Mouse (Mus musculus) CH12.LX (cell line): ENCODE results near the gene Zfyve19. TPM values are rescaled to one million over a fixed set of nuclear protein-coding genes. Genes with fewer than 3 reads are reported as not detected.

ENCODE experiments used
- DNase-seq: peaks from one replicate; pipeline ENCODE4 v3.0.0-alpha.2; 2013; ENCODE audit errors: extremely low read depth
- H3K27ac ChIP-seq: 2 replicates; pipeline ENCODE4 v1.5.1; 2012; ENCODE audit warnings: low read depth, mild to moderate bottlenecking, control low read depth, moderate library complexity; ENCODE audit not compliant: insufficient read depth
- H3K27me3 ChIP-seq: replicated peaks from 2 replicates; pipeline ENCODE3; 2012; ENCODE audit warnings: inconsistent platforms
- H3K36me3 ChIP-seq, 2 experiments: replicated peaks in 1 of 2; 2 replicates each; pipeline versions ENCODE3 to v1.6.1; 2012; ENCODE audit warnings: inconsistent platforms in 1 of 2, low read length in 1 of 2, mild to moderate bottlenecking in 1 of 2, mixed read lengths in 1 of 2, moderate library complexity in 1 of 2; ENCODE audit not compliant: control insufficient read depth in 1 of 2, insufficient read depth in 1 of 2
- H3K4me1 ChIP-seq, 2 experiments: 2 replicates each; pipeline ENCODE4 v1.6.1; 2012; ENCODE audit warnings: inconsistent platforms in 1 of 2, moderate library complexity in 1 of 2; ENCODE audit not compliant: insufficient read depth in 2 of 2, control insufficient read depth in 1 of 2
- H3K4me2 ChIP-seq: 2 replicates; pipeline ENCODE4 v1.6.1; 2012; ENCODE audit warnings: low read depth, mild to moderate bottlenecking, control low read depth; ENCODE audit not compliant: poor library complexity, insufficient read depth, severe bottlenecking
- H3K4me3 ChIP-seq, 3 experiments: fragments of 150-350 bp in 1 of 3; sonication (generic) in 1 of 3; replicated peaks in 1 of 3; 2 replicates each; pipeline versions ENCODE3 to v1.5.1; 2011 to 2012; ENCODE audit warnings: low read depth in 2 of 3, low read length in 2 of 3, mild to moderate bottlenecking in 2 of 3, moderate library complexity in 2 of 3, control low read depth in 1 of 3, improper control_type of control experiment in 1 of 3, inconsistent platforms in 1 of 3, mixed read lengths in 1 of 3; ENCODE audit not compliant: poor library complexity in 1 of 3
- H3K79me2 ChIP-seq: replicated peaks from 2 replicates; pipeline ENCODE4 v1.6.1; 2012; ENCODE audit warnings: mild to moderate bottlenecking, moderate library complexity; ENCODE audit not compliant: control insufficient read depth, poor library complexity, insufficient read depth, severe bottlenecking; ENCODE audit errors: extremely low read depth
- H3K9ac ChIP-seq: 2 replicates; pipeline ENCODE4 v1.6.1; 2012; ENCODE audit warnings: low read depth, mild to moderate bottlenecking, control low read depth, moderate library complexity; ENCODE audit not compliant: insufficient read depth
- H3K9me3 ChIP-seq: replicated peaks from 2 replicates; pipeline ENCODE3; 2012; ENCODE audit warnings: low read length, inconsistent platforms, mixed read lengths
- CHD2 ChIP-seq: IDR thresholded peaks from 2 replicates; pipeline ENCODE4 v1.6.1; 2011; ENCODE audit warnings: low read length, improper control_type of control experiment
- ETS1 ChIP-seq: conservative IDR thresholded peaks from 2 replicates; pipeline ENCODE4 v1.6.1; 2012; ENCODE audit warnings: low read depth, mild to moderate bottlenecking, inconsistent platforms, low read length, improper control_type of control experiment, moderate library complexity
- JUN ChIP-seq: IDR thresholded peaks from 2 replicates; pipeline ENCODE4 v1.6.1; 2011; ENCODE audit warnings: low read depth, mild to moderate bottlenecking, low read length, improper control_type of control experiment, moderate library complexity; ENCODE audit not compliant: insufficient read depth
- JUND ChIP-seq: conservative IDR thresholded peaks from 2 replicates; pipeline ENCODE4 v1.6.1; 2011; ENCODE audit warnings: low read depth, low read length, improper control_type of control experiment
- KAT2A ChIP-seq: IDR thresholded peaks from 2 replicates; pipeline ENCODE4 v1.6.1; 2012; ENCODE audit warnings: low read length, improper control_type of control experiment, inconsistent platforms; ENCODE audit not compliant: insufficient replicate concordance
- MAFK ChIP-seq: IDR thresholded peaks from 2 replicates; pipeline ENCODE4 v1.6.1; 2011; ENCODE audit warnings: low read length, improper control_type of control experiment; ENCODE audit not compliant: insufficient replicate concordance
- MAZ ChIP-seq: IDR thresholded peaks from 2 replicates; pipeline ENCODE4 v1.6.1; 2012; ENCODE audit warnings: low read depth, mild to moderate bottlenecking, inconsistent platforms, low read length, improper control_type of control experiment, moderate library complexity
- MEF2A ChIP-seq: IDR thresholded peaks from 2 replicates; pipeline ENCODE4 v1.6.1; 2014; ENCODE audit warnings: low read depth, mild to moderate bottlenecking, inconsistent platforms, low read length, improper control_type of control experiment, borderline replicate concordance
- MXI1 ChIP-seq: IDR thresholded peaks from 2 replicates; pipeline ENCODE4 v1.6.1; 2011; ENCODE audit warnings: mild to moderate bottlenecking, low read depth, low read length, improper control_type of control experiment
- NELFE ChIP-seq: IDR thresholded peaks from 2 replicates; pipeline ENCODE4 v1.6.1; 2011; ENCODE audit warnings: low read depth, low read length, improper control_type of control experiment
- POLR2AphosphoS2 ChIP-seq: IDR thresholded peaks from 2 replicates; pipeline ENCODE4 v1.6.1; 2011; ENCODE audit warnings: low read depth, low read length, improper control_type of control experiment
- RCOR1 ChIP-seq: conservative IDR thresholded peaks from 2 replicates; pipeline ENCODE4 v1.6.1; 2012; ENCODE audit warnings: low read depth, mild to moderate bottlenecking, inconsistent platforms, low read length, improper control_type of control experiment
- SIN3A ChIP-seq: IDR thresholded peaks from 2 replicates; pipeline ENCODE4 v1.6.1; 2012; ENCODE audit warnings: low read length, improper control_type of control experiment, inconsistent platforms
- UBTF ChIP-seq: IDR thresholded peaks from 2 replicates; pipeline ENCODE4 v1.6.1; 2012; ENCODE audit warnings: low read depth, mild to moderate bottlenecking, inconsistent platforms, low read length, improper control_type of control experiment, moderate library complexity
- USF1 ChIP-seq: IDR thresholded peaks from 2 replicates; pipeline ENCODE4 v1.6.1; 2014; ENCODE audit warnings: low read depth, mild to moderate bottlenecking, inconsistent platforms, low read length, improper control_type of control experiment
- USF2 ChIP-seq: conservative IDR thresholded peaks from 2 replicates; pipeline ENCODE4 v1.6.1; 2011; ENCODE audit warnings: low read depth, low read length, improper control_type of control experiment
- ZC3H11A ChIP-seq: IDR thresholded peaks from 2 replicates; pipeline ENCODE4 v1.6.1; 2012; ENCODE audit warnings: low read depth, mild to moderate bottlenecking, inconsistent platforms, low read length, improper control_type of control experiment
- ZKSCAN1 ChIP-seq: IDR thresholded peaks from 2 replicates; pipeline ENCODE4 v1.6.1; 2012; ENCODE audit warnings: low read depth, inconsistent platforms, low read length, improper control_type of control experiment, borderline replicate concordance
- ZMIZ1 ChIP-seq: IDR thresholded peaks from 2 replicates; pipeline ENCODE4 v1.6.1; 2012; ENCODE audit warnings: low read depth, mild to moderate bottlenecking, inconsistent platforms, low read length, improper control_type of control experiment
- dilution Hi-C: fragments of 300-500 bp; cut with MboI; formaldehyde crosslinking; loops from 2 replicates; pipeline ENCODE4 v1.14.3; 2020; ENCODE audit warnings: low sequenced_read_pairs; ENCODE audit not compliant: extremely low pct_unique_long_range_greater_than_20kb, extremely low pct_ligation_motif_present
- in situ Hi-C: fragments of 300-500 bp; cut with MboI; formaldehyde crosslinking; loops from 3 replicates; pipeline ENCODE4 v1.14.3; 2019; ENCODE audit warnings: low sequenced_read_pairs, low pct_ligation_motif_present, low pct_unique_long_range_greater_than_20kb, mixed read lengths
- polyA plus RNA-seq: library from polyadenylated mRNA; unstranded; fragments of >175 nt; gene quantifications from 2 replicates; pipeline ENCODE4 v1.2.1, GENCODE M21; 2012; ENCODE audit warnings: low read depth; ENCODE audit not compliant: insufficient read length
- total RNA-seq, 2 experiments: library from RNA; depleted of rRNA; stranded (reverse); fragments of 300-350 nt in 1 of 2; fragments of >200 nt in 1 of 2; gene quantifications; 2 replicates each; pipeline ENCODE4 v1.2.3; 2012 to 2014

Zfyve19 gene
- total and polyA plus RNA-seq, 3 experiments, result 28.0 to 45.2 (median 38.2) TPM

- peaks cover 0 to 10% of the 10 kb centered on the region in 2 experiments; a peak in 2 of 4 replicates for H3K4me1 ChIP-seq
- H3K9me3 ChIP-seq, result peaks cover 2% of the 10 kb centered on the region
- no peak within 1 kb of the TSS for H3K4me3 ChIP-seq
- TF ChIP-seq SIN3A, result no peak
- no peak for TF ChIP-seq KAT2A
- TF ChIP-seq UBTF, result no peak
- TF ChIP-seq JUN, result no peak
- no peak for TF ChIP-seq ZMIZ1
- no peak for TF ChIP-seq RCOR1
- TF ChIP-seq NELFE, result no peak
- peaks cover 14% of the 10 kb centered on the region for H3K27me3 ChIP-seq
- H3K4me2 ChIP-seq, result no peak within 1 kb of the TSS
- H3K27ac ChIP-seq, result no peak within 1 kb of the TSS
- no peaks in the 10 kb centered on the region for H3K79me2 ChIP-seq
- dilution Hi-C loops, result no loop called here
- H3K9ac ChIP-seq, result no peak within 1 kb of the TSS
- no peaks in the 10 kb centered on the region for H3K36me3 ChIP-seq
- DNase-seq, result no peak
- in situ Hi-C loops, result no loop called here
These were observed 28.9 kb downstream of the Zfyve19 start, which contains the start of gene Spint1 for GRCm38 (mm10) chr2:119237210-119237870. Spint1 (plus strand) TSS chr2:119237362.

- Histone ChIP-seq H3K79me2 (no peaks in the 10 kb centered on the region), H3K4me1 (peaks cover 0 to 10% of the 10 kb centered on the region in 2 experiments; a peak in 2 of 4 replicates), H3K27me3 (peaks cover 14% of the 10 kb centered on the region)
- TF ChIP-seq ZMIZ1 (no peak), MAZ (no peak), ETS1 (no peak), MAFK (no peak), KAT2A (no peak), MXI1 (no peak), JUN (no peak), USF2 (no peak), UBTF (no peak), CHD2 (no peak), POLR2AphosphoS2 (no peak), ZC3H11A (no peak), MEF2A (no peak), JUND (no peak), USF1 (no peak), ZKSCAN1 (no peak)
- TF ChIP-seq, all 38 proteins: peak for 0
- Histone ChIP-seq H3K9ac (no peak overlapping the region), H3K36me3 (no peaks in the 10 kb centered on the region), H3K4me2 (no peak overlapping the region), H3K9me3 (peaks cover 2% of the 10 kb centered on the region), H3K4me3 (no peak overlapping the region), H3K27ac (no peak overlapping the region)
- DNase-seq, result no peak
- in situ Hi-C loops, result no loop called here
- dilution Hi-C loops, result no loop called here
These were observed 29.4 kb downstream of the Zfyve19 start for GRCm38 (mm10) chr2:119237871-119238220.
